ENCODE assay signal across 13 mouse cellular contexts in the genomic region with DNA sequence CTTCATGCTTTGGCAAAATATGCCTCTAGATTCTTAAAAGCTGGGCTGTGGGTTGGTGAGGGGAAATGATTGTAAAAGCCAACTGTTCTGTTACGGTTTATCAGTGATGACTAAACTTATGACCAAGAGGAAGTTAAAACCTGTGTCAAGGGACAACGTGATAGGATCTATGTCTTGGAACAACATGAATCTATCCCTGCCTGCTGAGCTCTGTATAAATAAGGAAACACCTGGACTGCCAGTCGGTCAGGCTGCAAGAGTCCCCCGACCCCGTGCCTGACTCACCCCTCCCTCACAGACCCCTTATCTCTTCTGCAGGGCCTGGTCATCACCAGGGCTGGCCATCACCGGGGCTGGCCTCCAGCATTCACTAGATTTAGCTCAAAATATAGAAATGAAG.
"Had no signal": no experiment of that assay in that cellular context is flagged by ENCODE, and none has a peak within 500 bp of the region (broad histone marks: within the 10 kb centered on the region; RNA-seq: fewer than 3 reads in every experiment).

No protein-coding gene starts in this region.

- H3K9me3 ChIP-seq: kidney, embryonic 15.5 days; limb, embryonic 13.5 days; midbrain, embryonic 15.5 days; neural tube, embryonic 12.5 days had no signal

- H3K9ac ChIP-seq: kidney, embryonic 15.5 days; limb, embryonic 13.5 days; liver, embryonic 14.5 days; midbrain, embryonic 15.5 days; neural tube, embryonic 12.5 days had no signal

- H3K36me3 ChIP-seq: kidney, embryonic 15.5 days; limb, embryonic 13.5 days; midbrain, embryonic 15.5 days; neural tube, embryonic 12.5 days had no signal

- ATAC-seq: midbrain, embryonic 15.5 days had no signal

- H3K4me1 ChIP-seq: midbrain, embryonic 15.5 days; neural tube, embryonic 12.5 days had no signal

- H3K27me3 ChIP-seq: kidney, embryonic 15.5 days; limb, embryonic 13.5 days; midbrain, embryonic 15.5 days; neural tube, embryonic 12.5 days had no signal

- DNase-seq: kidney, adult 2 months; kidney, postnatal 14 days; left cerebral cortex, postnatal 4 days; lung, adult 2 months; lung, postnatal 10 days; thymus, postnatal 36 days had no signal

- H3K4me2 ChIP-seq: kidney, embryonic 15.5 days; limb, embryonic 13.5 days; midbrain, embryonic 11.5 days; midbrain, embryonic 15.5 days; neural tube, embryonic 12.5 days had no signal

- H3K27ac ChIP-seq: kidney, embryonic 15.5 days; limb, embryonic 13.5 days; liver, embryonic 14.5 days; macrophage; midbrain, embryonic 15.5 days; neural tube, embryonic 12.5 days had no signal

- H3K4me3 ChIP-seq: kidney, embryonic 15.5 days; limb, embryonic 13.5 days; midbrain, embryonic 15.5 days; neural tube, embryonic 12.5 days had no signal
